Mouse (Mus musculus) frontal cortex, adult 2 months (tissue): Measurements from ENCODE around the gene Supt6. TPM values are rescaled to one million over a fixed set of nuclear protein-coding genes. Genes with fewer than 3 reads are reported as not detected.

Experiments used
- DNase-seq, 2 experiments: peaks; one replicate each; pipeline ENCODE4 v3.0.0; 2022; ENCODE audit warnings: low spot score in 1 of 2; ENCODE audit errors: extremely low spot score in 1 of 2
- polyA plus RNA-seq: library from polyadenylated mRNA; depleted of rRNA; stranded (reverse); fragments of >200 nt; gene quantifications from 2 replicates; pipeline ENCODE4 v1.2.3, GENCODE M21; 2012

The Supt6 gene
- polyA plus RNA-seq, 1 experiment: 45.4 TPM

DNA sequence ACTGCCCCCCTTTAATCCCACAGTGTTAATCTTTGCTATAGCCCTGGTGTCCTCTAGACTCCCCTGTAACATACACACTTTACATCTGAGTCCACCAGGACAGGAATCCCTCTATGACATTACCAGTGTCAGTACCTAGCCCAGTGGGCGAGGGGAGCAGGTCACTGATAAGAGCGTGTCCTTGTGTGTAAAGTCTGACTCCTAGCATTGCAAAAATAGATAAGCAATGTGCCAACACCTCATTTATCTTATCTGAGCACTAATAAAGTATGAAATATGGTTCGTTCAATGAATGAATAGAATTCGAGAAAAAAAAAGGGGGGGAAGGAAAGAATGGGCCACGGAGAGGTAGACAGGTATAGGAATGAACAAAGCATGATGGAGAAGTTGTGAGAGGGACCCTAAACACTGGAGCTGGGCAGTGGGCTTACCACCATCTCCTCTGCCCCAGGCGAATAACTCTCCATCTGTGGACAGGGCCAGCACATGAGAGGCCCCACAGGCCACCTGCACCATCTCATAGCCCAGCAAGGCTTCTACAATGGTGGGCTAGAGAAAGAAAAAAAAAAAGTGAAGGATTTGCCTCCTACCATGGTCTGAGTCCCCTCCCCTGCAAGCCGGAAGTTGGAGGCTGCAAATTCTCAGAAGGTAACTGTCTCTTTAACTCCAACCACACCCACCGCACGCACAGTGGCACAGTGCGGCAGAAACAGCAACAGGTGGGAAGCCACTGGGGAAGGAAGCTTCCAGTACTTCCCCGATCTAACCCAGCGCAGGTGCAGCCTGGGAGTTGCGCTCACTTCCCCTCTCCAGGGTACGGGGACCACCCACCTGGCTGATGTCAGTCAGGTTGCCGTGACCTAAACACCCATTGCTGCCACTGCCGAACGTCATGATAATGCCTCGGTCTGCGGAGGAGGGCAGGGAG lies 77.0 kb downstream of the Supt6 start:
- DNase-seq: no peak

DNA sequence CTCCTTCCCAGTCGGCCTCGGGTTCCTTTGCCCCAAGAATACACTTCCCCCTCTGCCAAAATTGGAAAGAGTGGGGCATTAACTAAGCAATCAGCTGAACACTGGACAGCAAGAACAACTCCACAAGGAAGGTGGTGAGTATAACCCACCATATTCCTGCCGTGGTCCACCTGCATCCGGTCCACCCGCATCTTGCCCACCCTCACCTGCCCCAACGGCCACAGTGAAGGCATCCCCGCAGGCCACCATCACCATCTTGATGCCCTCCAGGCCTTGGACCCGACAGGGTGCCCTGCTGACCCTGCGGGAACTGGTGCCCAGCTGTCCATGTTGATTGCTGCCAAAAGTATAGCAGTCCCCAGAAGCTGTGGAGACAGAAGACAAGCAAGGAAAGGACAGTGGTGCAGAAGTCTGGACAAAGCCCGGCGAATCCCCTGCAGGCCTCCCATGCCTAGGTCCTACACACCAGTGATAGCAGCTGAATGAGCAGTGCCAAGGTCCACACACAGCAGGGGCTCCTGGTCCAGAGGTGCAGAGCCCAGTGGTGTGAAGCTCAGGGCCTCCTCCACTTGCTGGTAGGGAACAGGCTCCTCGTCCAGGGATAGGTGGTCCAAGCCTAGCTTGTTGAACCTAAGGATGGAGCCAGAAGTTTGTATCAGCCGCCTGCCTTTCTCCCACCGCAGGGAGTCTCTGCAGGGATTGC lies 78.4 kb downstream of the Supt6 start:
- no peak for DNase-seq

DNA sequence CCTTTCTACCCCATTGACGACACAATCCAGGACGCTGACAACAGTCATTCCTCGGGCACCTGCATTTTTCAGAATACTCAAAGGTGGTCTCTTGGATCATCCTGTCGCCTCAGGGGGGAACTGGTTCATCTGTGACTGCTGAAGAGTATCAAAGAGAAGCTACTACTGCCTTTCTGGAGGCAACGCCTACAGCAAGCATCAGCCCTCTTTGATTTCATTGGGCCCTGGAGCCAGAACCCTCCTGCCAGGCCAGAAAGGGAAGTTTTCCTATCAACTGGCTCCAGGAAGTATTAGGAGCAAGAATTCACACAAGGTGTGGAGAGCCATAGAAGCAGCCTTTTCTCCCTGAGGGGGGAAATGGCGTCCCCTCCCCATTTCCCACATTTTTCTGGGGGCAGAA lies 79.1 kb downstream of the Supt6 start:
- DNase-seq: no peak

- DNase-seq: no peak
Measured at GRCm38 (mm10) chr11:78166161-78166560, 79.6 kb downstream of the Supt6 start.

DNA sequence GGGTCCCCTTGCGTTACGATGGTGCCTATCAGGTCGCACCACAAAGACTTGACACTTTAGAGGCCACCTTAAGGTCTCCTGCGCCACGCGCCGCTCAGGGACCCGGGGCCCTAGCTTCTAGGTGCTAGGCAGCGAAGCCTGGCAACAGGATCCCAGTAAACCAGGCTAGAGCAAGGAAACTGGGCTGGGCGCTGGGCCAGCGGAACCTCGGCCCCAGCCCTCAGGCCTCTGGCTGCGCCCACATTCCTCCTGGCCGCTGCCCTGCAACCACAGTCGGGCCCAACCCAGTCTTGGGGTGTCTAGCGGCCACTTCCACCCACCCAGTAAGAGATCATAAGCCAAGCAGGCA lies 80.1 kb downstream of the Supt6 start:
- no peak for DNase-seq

GRCm38 (mm10) chr11:78164924-78165760 lies 80.6 kb downstream of the Supt6 start, which contains the start of gene Traf4:
Traf4 (minus strand) TSS chr11:78165589.
- peak in 1 of 2 experiments; percentile 66 for DNase-seq

- DNase-seq: no peak
Measured at GRCm38 (mm10) chr11:78164604-78164923, 81.2 kb downstream of the Supt6 start.

DNA sequence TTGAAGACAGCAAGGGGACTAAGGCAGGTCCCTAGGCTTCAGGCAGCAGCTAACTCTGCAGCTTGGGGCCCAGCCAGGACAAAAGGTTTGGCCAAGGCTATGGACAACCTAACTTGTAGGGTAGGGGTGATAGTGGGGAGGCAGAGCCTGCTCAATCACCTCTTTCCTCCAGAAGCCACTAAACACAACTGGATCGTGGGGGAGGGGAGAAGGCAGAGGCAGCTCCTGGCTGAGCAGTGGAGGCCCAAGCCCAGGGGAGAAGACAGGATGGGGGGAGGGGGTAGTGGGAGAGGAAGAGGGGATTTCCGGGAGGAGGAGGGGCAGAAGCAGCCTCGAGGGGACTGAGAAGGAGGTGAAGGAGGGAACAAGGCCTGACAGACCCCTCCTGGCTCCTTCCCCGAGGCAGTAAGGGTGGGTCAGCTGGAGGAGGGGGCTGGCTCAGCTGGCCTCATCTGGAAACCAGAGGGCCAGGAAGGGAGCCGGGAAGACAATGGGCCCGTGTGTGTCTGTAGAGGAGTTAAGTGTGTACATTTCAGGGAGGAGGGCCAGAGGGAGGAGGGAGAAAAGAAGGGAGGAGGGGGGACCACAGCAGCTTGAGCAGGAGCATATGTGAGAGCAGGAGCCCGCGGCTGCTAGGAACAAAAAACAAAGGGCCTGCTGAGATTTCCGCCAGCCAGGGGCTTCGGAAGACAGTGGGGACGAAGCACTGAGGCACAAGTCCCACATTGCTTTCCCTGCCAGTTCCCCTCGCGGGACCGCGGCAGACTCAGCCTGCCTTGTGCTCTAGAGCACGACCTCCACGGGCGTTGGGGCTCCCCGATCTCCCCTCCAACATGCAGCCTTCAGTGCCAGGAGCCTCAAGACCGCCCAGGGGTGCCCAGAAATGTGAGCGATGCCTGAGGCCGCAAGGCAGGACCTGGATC lies 81.8 kb downstream of the Supt6 start:
- DNase-seq: no peak

DNA sequence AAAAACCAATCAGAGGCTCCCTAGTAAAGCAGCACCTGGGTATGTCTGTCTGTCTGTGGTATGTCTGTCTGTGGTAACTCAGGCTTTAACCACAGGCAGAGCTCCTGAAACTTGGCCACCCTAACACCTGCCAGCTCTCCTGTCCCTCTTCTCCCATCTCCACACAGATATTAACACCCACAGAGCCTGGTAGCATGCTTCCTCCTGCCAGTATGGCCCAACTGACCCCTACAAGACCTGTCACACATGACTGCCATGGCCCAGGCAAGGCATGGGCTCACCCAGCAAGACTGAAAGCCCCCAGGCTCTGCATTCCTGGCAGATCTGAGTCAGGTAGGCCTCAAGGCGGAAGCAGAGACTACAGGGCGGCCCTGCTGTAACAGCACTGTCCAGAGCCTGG lies 82.7 kb downstream of the Supt6 start:
- no peak for DNase-seq

DNA sequence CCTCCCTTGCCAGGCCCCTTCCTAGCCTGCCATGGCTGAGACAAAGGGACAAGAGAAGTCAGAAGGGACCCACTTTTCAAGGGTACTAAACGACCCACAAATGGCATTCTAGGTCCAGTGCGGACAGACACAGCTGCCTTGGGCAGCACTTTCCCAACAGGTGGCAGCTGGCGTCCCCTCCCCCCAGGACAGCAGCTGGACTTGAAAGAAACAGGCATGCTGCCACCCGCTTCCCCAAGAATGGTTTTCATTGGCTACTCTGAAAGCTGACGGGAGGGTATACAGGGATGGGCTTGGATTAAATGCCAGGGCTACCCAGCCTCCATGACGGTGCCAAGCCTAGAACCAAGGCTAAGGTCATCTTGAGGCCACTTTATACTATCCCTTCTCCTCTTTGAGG lies 83.3 kb downstream of the Supt6 start:
- DNase-seq: no peak

DNA sequence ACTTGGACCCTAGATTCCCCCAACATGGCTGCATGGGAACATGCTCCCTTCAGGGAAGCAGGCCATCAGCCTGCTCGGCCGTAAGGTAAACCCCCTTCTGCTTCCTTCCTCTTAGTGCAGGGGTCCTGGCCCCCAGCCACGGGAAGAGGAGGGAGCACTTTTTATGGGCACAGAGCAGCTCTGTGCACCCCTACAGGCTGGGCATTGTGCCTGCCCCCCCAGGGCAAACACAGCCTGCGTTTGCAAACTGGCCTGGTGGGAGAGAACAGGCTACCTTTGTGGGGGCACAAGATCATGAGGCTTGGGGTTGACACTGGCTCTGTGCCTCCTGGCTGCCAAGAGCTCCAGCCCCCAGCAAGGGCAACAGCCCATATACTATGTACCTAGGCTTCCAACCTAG lies 83.8 kb downstream of the Supt6 start:
- DNase-seq: no peak

- DNase-seq: no peak
Measured at GRCm38 (mm10) chr11:78161169-78161568, 84.6 kb downstream of the Supt6 start.

- no peak for DNase-seq
Measured at GRCm38 (mm10) chr11:78160675-78161074, 85.1 kb downstream of the Supt6 start.

GRCm38 (mm10) chr11:78160171-78160570 lies 85.6 kb downstream of the Supt6 start:
- no peak for DNase-seq

DNA sequence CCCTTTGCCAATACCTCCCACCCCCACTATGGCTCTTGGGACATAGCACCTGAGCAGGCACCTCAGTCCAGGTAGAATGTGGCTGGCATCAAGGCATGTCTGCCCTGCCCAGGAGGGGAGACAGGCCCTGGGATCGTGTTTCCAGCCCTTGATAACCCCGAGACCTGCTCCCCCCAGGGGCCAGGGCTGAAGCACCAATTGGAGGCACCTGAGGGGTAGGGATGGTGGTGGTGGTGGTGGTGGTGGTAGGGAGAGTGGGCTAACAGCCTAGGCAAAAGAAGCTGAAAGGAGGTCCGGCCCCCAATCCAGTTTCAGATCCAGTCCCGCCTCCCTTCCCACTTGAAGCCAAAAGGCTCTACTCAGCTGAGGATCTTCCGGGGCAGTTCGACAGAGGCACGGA lies 86.2 kb downstream of the Supt6 start:
- no peak for DNase-seq

DNA sequence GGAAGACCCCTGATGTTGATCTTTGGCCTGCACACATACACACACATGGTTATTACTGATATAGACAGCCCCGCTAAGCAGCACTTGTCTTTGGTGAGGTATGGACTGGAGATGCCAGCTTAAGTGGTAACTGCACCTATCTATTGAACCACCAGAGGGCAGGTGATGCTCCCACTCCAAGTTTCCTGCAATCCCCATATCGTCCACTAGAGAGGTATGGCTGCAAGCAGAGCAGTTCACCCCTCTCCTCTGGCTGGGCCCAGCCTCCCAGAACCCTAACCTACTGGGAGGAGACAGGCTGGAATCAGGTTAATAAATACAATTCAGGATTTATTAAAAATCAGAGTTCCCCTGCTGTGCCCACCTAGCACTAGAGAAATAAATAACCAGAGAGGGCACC lies 86.7 kb downstream of the Supt6 start:
- DNase-seq: peak; percentile 79 to 92
